Mouse (Mus musculus): ENCODE results near the gene Lrrtm4.

Gene Lrrtm4

DNA sequence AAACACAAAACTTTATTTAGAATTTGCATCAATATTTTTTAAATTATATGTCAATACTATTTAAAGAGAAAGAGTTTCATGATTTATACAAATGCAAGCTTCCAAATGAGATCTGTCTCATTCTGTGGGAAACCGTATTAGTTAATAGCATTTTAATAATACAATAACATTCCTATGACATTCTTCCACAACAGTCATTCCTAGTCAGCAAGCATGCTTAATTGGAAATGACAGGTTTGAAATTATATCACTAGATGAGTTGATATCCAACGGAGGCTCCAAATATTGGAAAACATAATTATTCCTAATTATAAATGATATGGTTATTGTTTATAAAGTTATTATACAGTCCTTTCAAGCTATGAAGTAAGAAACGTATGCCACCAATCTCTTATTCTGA, 714.7 kb downstream of the Lrrtm4 start:
- no peak for DNase-seq (ENCODE audit: low read depth)

DNA sequence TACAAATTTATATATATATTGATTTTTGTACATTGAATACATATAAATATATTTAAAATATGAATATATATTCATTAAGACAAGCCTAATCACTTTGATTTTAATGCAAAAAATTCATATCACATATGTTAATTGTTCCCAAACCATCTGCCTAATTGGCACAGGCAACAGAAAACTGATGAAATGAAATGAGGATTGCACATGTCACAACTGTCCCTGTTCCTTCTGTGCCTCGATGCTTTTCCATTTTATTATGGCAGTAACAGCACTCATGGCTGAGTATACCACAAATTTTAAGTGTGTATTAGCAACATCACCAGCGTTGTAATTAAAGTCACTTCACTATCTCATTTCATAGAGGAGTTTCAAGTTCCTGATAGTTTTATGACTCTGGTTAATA, 732.1 kb downstream of the Lrrtm4 start:
- no peak for DNase-seq (ENCODE audit: low read depth)

DNA sequence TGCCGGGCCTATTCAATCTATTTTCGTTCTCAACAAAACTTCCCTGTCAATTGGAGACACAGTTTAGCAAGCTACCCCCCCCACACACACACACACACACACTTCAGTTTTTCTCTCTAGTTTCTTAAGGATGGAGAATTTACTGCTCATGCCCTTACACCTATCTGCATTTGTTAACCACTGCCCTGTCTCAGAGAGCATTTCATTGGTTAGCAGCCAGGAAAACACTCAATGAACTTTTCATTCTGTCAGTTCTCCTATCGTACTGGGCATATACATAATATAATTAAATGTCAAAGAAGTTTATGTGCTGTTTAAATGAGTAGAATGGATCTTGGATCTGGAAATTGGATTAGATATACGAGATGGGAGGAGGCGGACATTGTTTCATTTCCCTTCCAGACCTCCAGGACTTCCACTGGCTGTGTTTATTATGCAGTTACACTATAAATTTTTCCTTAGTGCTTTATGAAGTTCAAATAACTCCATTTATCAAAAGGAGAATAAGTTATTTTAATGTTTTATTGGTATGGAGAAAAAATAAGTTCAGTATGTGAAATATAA, 742.0 kb downstream of the Lrrtm4 start:
- no peak for DNase-seq (ENCODE audit: low read depth)

DNA sequence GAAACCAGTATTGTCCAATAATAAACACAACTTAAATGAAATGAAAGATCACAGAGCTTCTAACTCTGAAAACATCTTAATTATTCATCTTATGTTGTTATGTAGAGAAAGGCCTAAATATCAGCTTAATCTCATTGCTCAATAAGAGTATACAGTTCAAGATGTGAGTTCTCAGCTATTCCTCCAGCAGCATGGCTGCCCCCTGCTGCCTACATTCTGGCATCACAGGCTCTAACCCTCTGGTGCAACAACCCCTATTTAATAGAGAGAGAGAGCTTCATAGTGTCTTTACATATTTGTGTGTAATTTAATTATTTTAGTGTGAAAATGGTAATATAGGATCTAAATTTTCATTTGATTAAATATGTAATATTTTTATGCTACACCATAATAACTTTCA, 767.6 kb downstream of the Lrrtm4 start:
- no peak for DNase-seq (ENCODE audit: low read depth)

DNA sequence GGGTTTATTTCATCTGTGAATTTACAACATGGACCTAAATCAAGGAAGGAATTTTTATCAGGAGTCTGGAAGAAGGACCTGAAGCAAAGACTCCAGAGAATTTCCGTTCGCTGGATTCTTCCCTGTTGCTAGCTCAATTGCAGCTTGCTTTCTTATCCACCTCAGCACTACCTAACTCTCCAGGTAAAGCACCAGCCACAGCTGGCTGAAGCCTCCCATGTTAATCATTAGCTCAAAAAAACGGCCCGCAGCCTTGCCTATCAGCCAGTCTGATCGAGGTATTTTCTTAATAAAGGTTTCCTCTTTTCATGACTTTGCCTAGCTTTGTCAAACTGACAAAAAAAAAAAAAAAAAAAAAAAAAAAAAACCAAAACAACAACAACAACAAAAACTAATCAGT, 805.1 kb downstream of the Lrrtm4 start:
- DNase-seq (ENCODE audit: low read depth), result no peak

DNA sequence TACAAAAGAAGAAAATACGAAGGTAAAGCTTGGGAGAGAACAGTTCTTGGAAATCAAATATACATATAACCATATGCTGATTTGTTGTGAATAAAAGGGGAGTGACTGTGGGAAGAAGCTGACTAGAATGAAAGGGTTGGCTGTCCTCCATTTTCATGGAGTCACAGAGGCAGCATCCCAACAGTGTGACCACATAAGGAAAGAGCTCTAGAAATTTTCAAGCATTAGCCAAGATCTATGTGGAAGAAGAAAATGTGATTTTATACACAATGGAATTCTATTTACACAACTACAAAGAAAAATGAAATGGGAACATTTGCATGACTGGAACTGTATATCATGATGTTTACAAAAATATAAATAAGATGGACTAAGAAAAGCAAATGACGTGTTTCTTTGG, 821.1 kb downstream of the Lrrtm4 start:
- no peak for DNase-seq (ENCODE audit: low read depth)

DNA sequence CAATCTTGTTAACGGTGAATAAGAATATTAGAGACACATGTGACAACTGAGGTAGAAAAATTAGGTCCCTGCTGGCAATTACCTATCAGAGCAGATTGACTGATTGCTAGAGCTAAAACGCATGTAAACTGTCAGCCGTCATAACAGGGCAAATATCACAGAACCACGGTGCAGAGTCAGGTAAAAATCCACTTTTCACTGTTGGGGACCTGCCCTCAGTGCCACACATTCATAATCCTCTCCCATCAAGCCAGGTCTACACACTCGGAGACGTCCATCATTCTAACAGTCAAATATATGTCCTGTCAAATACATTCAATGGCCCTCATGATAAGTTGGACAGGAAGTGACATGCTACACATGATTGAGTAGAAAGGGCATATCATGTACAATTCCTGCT, 826.6 kb downstream of the Lrrtm4 start:
- no peak for DNase-seq (ENCODE audit: low read depth)

DNA sequence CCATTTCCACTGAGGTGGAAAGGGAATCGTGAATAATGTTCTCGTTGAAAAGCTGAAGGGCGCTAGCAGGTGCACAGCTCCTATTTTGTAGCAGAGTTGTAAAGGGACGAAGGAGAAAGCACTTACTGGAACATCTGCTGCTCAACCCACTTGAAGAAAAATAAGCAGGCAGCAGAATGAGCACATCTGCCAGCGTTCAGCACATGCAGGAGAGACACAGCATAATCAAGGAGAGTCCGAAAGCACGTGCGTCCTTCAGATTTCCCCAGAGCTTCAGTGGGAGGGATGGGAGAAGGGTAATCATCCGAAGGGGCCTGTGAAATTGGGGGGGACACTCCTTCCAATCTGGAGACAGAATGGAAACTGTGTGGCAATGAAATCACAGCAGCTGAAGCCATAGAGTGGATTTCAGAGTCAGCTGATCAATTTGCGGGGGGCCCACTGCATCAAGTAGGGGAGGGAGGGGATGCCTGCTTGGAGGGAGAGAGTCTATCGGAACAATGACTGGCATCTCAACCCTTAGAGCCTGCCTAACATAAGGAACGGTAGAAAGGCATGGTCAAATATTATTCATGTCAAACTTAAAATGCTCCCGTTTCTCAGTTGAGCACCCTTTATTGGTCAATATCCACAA, 838.4 kb downstream of the Lrrtm4 start:
- DNase-seq (ENCODE audit: low read depth), result no peak

Measured in fibroblast of lung, adult 2 months (primary cell).